Mouse (Mus musculus): ENCODE results near the gene Unc119b. TPM values are rescaled to one million over a fixed set of nuclear protein-coding genes. Genes with fewer than 3 reads are reported as not detected.
"Not testable (repeated sequence)": the region's sequence is repeated elsewhere in the genome, so short reads cannot be mapped to it uniquely, and the experiment has no call there.

Gene Unc119b
- total RNA-seq, 2 experiments from 2014 or later, result 12.7 to 13.8 TPM

- ATAC-seq (replicated peaks; ENCODE audit: low FRiP score, low TSS enrichment, poor library complexity, severe bottlenecking), result no peak
Observed at GRCm38 (mm10) chr5:115142166-115142697, 7.5 kb upstream of the Unc119b start.

- ATAC-seq (replicated peaks; ENCODE audit: low FRiP score, low TSS enrichment, poor library complexity, severe bottlenecking), result no peak
Observed at GRCm38 (mm10) chr5:115140726-115141125, 6.0 kb upstream of the Unc119b start.

- no peak for ATAC-seq (replicated peaks; ENCODE audit: low FRiP score, low TSS enrichment, poor library complexity, severe bottlenecking)
Observed at GRCm38 (mm10) chr5:115139124-115139523, 4.3 kb upstream of the Unc119b start.

GRCm38 (mm10) chr5:115133358-115134066 is 1.3 kb downstream of the Unc119b start:
- no peak for ATAC-seq (replicated peaks; ENCODE audit: low FRiP score, low TSS enrichment, poor library complexity, severe bottlenecking)

- no peak for ATAC-seq (replicated peaks; ENCODE audit: low FRiP score, low TSS enrichment, poor library complexity, severe bottlenecking)
Observed at GRCm38 (mm10) chr5:115132465-115132864, 2.3 kb downstream of the Unc119b start.

GRCm38 (mm10) chr5:115129328-115129727 is 5.4 kb downstream of the Unc119b start:
- no peak for ATAC-seq (replicated peaks; ENCODE audit: low FRiP score, low TSS enrichment, poor library complexity, severe bottlenecking)

- ATAC-seq (replicated peaks; ENCODE audit: low FRiP score, low TSS enrichment, poor library complexity, severe bottlenecking), result no peak
Observed at GRCm38 (mm10) chr5:115127421-115128179, 7.2 kb downstream of the Unc119b start.

- ATAC-seq (replicated peaks; ENCODE audit: low FRiP score, low TSS enrichment, poor library complexity, severe bottlenecking), result no peak
Observed at GRCm38 (mm10) chr5:115126578-115127312, 8.0 kb downstream of the Unc119b start.

GRCm38 (mm10) chr5:115125211-115125871 is 9.4 kb downstream of the Unc119b start:
- peak; percentile 95 for ATAC-seq (replicated peaks; ENCODE audit: low FRiP score, low TSS enrichment, poor library complexity, severe bottlenecking)

- ATAC-seq (replicated peaks; ENCODE audit: low FRiP score, low TSS enrichment, poor library complexity, severe bottlenecking), result no peak
Observed at GRCm38 (mm10) chr5:115124690-115125089, 10.1 kb downstream of the Unc119b start.

- ATAC-seq (replicated peaks; ENCODE audit: low FRiP score, low TSS enrichment, poor library complexity, severe bottlenecking), result no peak
Observed at GRCm38 (mm10) chr5:115120978-115121377, 13.8 kb downstream of the Unc119b start.

GRCm38 (mm10) chr5:115118961-115119570 is 15.7 kb downstream of the Unc119b start, which contains the start of gene Acads:
Gene Acads (minus strand): TSS chr5:115119346.
- ATAC-seq (replicated peaks; ENCODE audit: low FRiP score, low TSS enrichment, poor library complexity, severe bottlenecking), result peak; percentile 85

- no peak for ATAC-seq (replicated peaks; ENCODE audit: low FRiP score, low TSS enrichment, poor library complexity, severe bottlenecking)
Observed at GRCm38 (mm10) chr5:115117467-115117866, 17.3 kb downstream of the Unc119b start.

- ATAC-seq (replicated peaks; ENCODE audit: low FRiP score, low TSS enrichment, poor library complexity, severe bottlenecking), result no peak
Observed at GRCm38 (mm10) chr5:115116426-115116825, 18.3 kb downstream of the Unc119b start.

GRCm38 (mm10) chr5:115114501-115114900 is 20.3 kb downstream of the Unc119b start:
- no peak for ATAC-seq (replicated peaks; ENCODE audit: low FRiP score, low TSS enrichment, poor library complexity, severe bottlenecking)

GRCm38 (mm10) chr5:115113244-115113643 is 21.5 kb downstream of the Unc119b start:
- ATAC-seq (replicated peaks; ENCODE audit: low FRiP score, low TSS enrichment, poor library complexity, severe bottlenecking), result no peak

- no peak for ATAC-seq (replicated peaks; ENCODE audit: low FRiP score, low TSS enrichment, poor library complexity, severe bottlenecking)
Observed at GRCm38 (mm10) chr5:115111156-115111555, 23.6 kb downstream of the Unc119b start.

GRCm38 (mm10) chr5:115103253-115103652 is 31.5 kb downstream of the Unc119b start:
- ATAC-seq (replicated peaks; ENCODE audit: low FRiP score, low TSS enrichment, poor library complexity, severe bottlenecking), result not testable (repeated sequence)

GRCm38 (mm10) chr5:115102231-115102630 is 32.5 kb downstream of the Unc119b start:
- no peak for ATAC-seq (replicated peaks; ENCODE audit: low FRiP score, low TSS enrichment, poor library complexity, severe bottlenecking)

Measured in megakaryocyte-erythroid progenitor cell, adult 5-6 weeks (primary cell).